Mouse (Mus musculus): Measurements from ENCODE around the gene Alpk1. TPM values are rescaled to one million over a fixed set of nuclear protein-coding genes. Genes with fewer than 3 reads are reported as not detected.

The Alpk1 gene
- polyA plus RNA-seq, 1 experiment from 2014 or later, result 1.1 TPM

GRCm38 (mm10) chr3:127705139-127705514 is 75.2 kb downstream of the Alpk1 start:
- peaks cover 64% of the 10 kb centered on the region for H3K27me3 ChIP-seq
- no peak overlapping the region for H3K9ac ChIP-seq
- ATAC-seq, result peak; percentile 11; the same call in 1 of the 2 replicates
- 39% methylated on average over 11 of the region's 11 CpGs for WGBS
- peaks cover 45% of the 10 kb centered on the region for H3K4me1 ChIP-seq
- H3K27ac ChIP-seq, result peak overlapping the region; percentile 92
- peak overlapping the region; percentile 26 for H3K4me3 ChIP-seq
- peaks cover 7% of the 10 kb centered on the region for H3K9me3 ChIP-seq (replicated peaks)
- H3K4me2 ChIP-seq, result peak overlapping the region; percentile 56
- no peaks in the 10 kb centered on the region for H3K36me3 ChIP-seq (ENCODE audit: poor library complexity, severe bottlenecking)

DNA sequence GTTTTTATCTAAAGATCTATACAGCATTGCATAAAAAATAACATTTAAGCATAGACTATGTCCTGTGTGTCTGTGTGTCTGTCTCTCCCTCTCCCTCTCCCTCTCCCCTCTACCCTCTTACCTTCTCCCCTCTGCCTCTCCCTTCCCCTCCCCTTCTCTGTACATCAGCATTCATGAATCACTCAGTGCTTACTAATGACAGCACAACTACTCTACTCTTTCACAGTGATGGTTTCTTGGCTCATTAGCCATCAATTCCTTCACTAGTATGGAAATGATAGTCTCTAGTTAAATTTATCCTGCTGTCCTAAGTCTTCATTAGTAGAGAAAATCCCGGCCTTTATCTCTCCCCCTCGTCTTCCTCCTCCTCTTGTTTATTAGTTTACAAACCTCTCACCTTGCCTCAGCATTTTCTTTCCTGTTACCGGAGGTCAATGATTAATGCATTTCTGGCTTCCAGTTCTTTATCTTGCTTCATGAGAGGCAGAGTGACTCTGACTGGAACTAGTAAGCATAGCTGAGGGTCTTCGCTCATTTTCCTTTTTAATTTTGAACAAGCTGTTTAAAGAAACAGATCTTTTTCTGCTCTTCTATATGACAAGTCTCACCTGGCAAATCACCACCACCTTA is 79.0 kb downstream of the Alpk1 start:
- Histone ChIP-seq H3K36me3 (ENCODE audit: poor library complexity, severe bottlenecking) (no peaks in the 10 kb centered on the region), H3K9me3 (replicated peaks) (peaks cover 7% of the 10 kb centered on the region), H3K9ac (no peak overlapping the region), H3K27ac (peak overlapping the region; percentile 36; the same call in 1 of the 2 replicates), H3K4me1 (peaks cover 43% of the 10 kb centered on the region), H3K27me3 (peaks cover 78% of the 10 kb centered on the region), H3K4me2 (no peak overlapping the region), H3K4me3 (no peak overlapping the region)
- ATAC-seq, result no peak
- 51% methylated on average over 4 of the region's 4 CpGs for WGBS

- no peak overlapping the region for H3K4me2 ChIP-seq
- peaks cover 75% of the 10 kb centered on the region for H3K27me3 ChIP-seq
- H3K36me3 ChIP-seq (ENCODE audit: poor library complexity, severe bottlenecking), result no peaks in the 10 kb centered on the region
- ATAC-seq, result no peak
- WGBS, result 77% methylated on average over 5 of the region's 5 CpGs
- peak overlapping the region; percentile 17; the same call in 1 of the 2 replicates for H3K27ac ChIP-seq
- peaks cover 53% of the 10 kb centered on the region for H3K4me1 ChIP-seq
- no peak overlapping the region for H3K4me3 ChIP-seq
- H3K9ac ChIP-seq, result no peak overlapping the region
- no peaks in the 10 kb centered on the region for H3K9me3 ChIP-seq (replicated peaks)
Measured at GRCm38 (mm10) chr3:127698636-127699035, 81.7 kb downstream of the Alpk1 start.

- peaks cover 73% of the 10 kb centered on the region for H3K27me3 ChIP-seq
- no peak overlapping the region for H3K4me3 ChIP-seq
- WGBS, result 37% methylated on average over 11 of the region's 11 CpGs
- H3K4me1 ChIP-seq, result peaks cover 51% of the 10 kb centered on the region
- no peak overlapping the region for H3K9ac ChIP-seq
- ATAC-seq, result peak; percentile 46
- H3K9me3 ChIP-seq (replicated peaks), result no peaks in the 10 kb centered on the region
- peak overlapping the region; percentile 68 for H3K27ac ChIP-seq
- peak overlapping the region; percentile 75; the same call in 1 of the 2 replicates for H3K4me2 ChIP-seq
- peaks cover 4% of the 10 kb centered on the region; the same call in 1 of the 2 replicates for H3K36me3 ChIP-seq (ENCODE audit: poor library complexity, severe bottlenecking)
Measured at GRCm38 (mm10) chr3:127696541-127696940, 83.8 kb downstream of the Alpk1 start.

GRCm38 (mm10) chr3:127694802-127695771 is 85.2 kb downstream of the Alpk1 start:
- peaks cover 8% of the 10 kb centered on the region; the same call in 1 of the 2 replicates for H3K36me3 ChIP-seq (ENCODE audit: poor library complexity, severe bottlenecking)
- peak overlapping the region; percentile 73 for H3K9ac ChIP-seq
- ATAC-seq, result peak; percentile 84
- peaks cover 67% of the 10 kb centered on the region for H3K27me3 ChIP-seq
- WGBS, result 2% methylated on average over 43 of the region's 43 CpGs
- peaks cover 41% of the 10 kb centered on the region for H3K4me1 ChIP-seq
- H3K9me3 ChIP-seq (replicated peaks), result 0 out of 2 replicates have a peak, but pooled peaks cover 4% of the 10 kb centered on the region
- H3K4me2 ChIP-seq, result peak overlapping the region; percentile 75
- peak overlapping the region; percentile 34 for H3K4me3 ChIP-seq
- H3K27ac ChIP-seq, result peak overlapping the region; percentile 92

GRCm38 (mm10) chr3:127691230-127691629 is 89.1 kb downstream of the Alpk1 start:
- no peak for ATAC-seq

DNA sequence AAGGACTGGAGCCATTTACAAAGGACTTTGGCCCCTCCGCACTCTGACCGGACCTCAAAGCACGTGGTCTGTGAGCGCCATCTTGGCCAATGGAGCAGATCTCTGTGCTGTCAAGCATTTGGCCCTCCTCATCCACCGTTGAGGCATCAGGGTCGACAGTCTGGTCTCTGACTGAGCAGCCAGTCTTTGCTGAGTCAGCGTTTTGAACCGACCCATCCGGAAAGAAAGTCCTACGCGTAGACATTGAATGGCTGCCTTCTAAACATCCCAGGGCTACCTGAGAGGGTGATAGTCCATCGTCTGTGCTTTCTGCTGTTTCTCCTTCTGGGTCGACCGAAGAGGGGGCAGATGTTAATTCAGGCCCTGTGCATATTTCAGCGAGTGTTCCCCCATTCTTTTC is 100.6 kb downstream of the Alpk1 start:
- Histone ChIP-seq H3K4me1 (no peaks in the 10 kb centered on the region), H3K4me3 (no peak overlapping the region), H3K27ac (no peak overlapping the region), H3K9ac (no peak overlapping the region), H3K9me3 (replicated peaks) (no peaks in the 10 kb centered on the region), H3K36me3 (ENCODE audit: poor library complexity, severe bottlenecking) (peaks cover 11% of the 10 kb centered on the region; the same call in 1 of the 2 replicates), H3K27me3 (no peaks in the 10 kb centered on the region; the same call in 1 of the 2 replicates), H3K4me2 (no peak overlapping the region)
- WGBS, result 90% methylated on average over 15 of the region's 15 CpGs
- ATAC-seq, result no peak

More at GRCm38 (mm10) chr3:127691230-127691629, 89.1 kb downstream of the Alpk1 start:
- Histone ChIP-seq H3K36me3 (ENCODE audit: poor library complexity, severe bottlenecking) (peaks cover 8% of the 10 kb centered on the region; the same call in 1 of the 2 replicates), H3K4me3 (no peak overlapping the region), H3K4me2 (no peak overlapping the region), H3K4me1 (peaks cover 29% of the 10 kb centered on the region), H3K9ac (no peak overlapping the region), H3K9me3 (replicated peaks) (0 out of 2 replicates have a peak, but pooled peaks cover 4% of the 10 kb centered on the region), H3K27me3 (peaks cover 39% of the 10 kb centered on the region), H3K27ac (no peak overlapping the region)
- WGBS, result 86% methylated on average over 4 of the region's 4 CpGs

DNA sequence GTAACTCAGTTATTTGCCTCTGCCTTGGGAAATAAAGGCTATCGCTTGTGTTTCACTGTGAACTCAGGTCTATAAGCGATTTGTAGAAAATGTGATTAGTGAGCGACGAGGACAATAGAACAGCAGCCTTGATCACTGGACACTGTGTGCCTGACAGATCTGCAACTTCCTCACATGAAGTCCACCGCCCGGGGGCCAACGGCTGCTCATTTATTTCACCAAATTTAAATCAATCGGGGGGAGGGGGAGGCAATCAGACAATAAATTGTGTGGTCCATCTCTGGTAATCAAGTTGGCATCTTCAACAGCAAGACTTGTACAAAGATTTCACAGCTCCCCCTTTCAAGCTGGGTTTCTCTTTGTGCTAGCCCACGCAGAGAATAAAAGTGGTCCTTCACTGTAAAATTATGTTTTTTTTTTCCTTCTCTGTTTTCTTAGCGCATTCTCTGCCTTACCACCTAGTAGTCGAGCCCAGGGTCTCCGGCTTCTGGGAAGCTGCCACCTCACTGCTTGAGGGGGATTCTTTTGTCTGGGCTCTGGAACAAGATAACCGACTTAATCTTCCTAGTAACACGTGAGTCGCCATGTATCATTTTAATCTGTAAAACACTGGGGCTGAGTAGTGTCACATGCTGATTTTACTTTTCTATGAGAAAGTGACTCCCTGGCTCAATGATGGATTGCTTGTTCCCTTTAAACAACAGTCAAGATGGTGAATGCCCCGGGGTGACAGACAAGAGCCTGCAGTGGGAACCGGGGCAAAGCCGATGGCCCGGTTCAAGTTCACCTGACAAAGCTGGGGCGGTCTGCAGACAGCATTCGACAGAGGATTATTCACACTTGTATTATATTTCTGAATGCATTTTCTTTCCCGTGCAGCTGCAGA is 118.4 kb downstream of the Alpk1 start:
- WGBS, result 13% methylated on average over 22 of the region's 22 CpGs
- H3K27ac ChIP-seq, result peak overlapping the region; percentile 58
- peaks cover 18% of the 10 kb centered on the region for H3K27me3 ChIP-seq
- no peaks in the 10 kb centered on the region for H3K9me3 ChIP-seq (replicated peaks)
- H3K4me3 ChIP-seq, result no peak overlapping the region
- H3K36me3 ChIP-seq (ENCODE audit: poor library complexity, severe bottlenecking), result no peaks in the 10 kb centered on the region
- peak; percentile 45; the same call in 1 of the 2 replicates for ATAC-seq
- H3K9ac ChIP-seq, result peak overlapping the region; percentile 10
- peaks cover 23% of the 10 kb centered on the region for H3K4me1 ChIP-seq
- peak overlapping the region; percentile 38 for H3K4me2 ChIP-seq

DNA sequence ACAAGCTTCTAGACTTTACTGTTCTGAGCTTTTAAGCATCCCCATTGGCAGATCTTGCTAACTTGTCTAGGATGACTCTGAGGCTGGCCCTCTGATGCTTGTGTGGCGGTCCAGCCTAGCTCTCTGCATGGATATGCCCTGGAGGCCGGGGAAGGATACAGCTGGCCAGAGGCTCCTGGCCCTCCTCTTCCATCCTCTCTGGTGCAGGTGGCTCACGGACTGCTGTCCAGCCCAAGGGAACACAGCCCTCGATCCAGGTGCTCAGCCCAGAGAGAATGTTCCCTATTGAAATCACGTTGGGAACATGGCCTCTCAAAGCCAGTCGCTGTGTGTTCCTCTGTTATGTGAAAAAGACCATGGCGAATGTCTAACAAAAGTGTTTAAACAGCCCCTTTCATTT is 119.6 kb downstream of the Alpk1 start:
- WGBS, result 68% methylated on average over 7 of the region's 7 CpGs
- ATAC-seq, result no peak
- peaks cover 23% of the 10 kb centered on the region for H3K4me1 ChIP-seq
- H3K36me3 ChIP-seq (ENCODE audit: poor library complexity, severe bottlenecking), result no peaks in the 10 kb centered on the region
- H3K4me3 ChIP-seq, result no peak overlapping the region
- H3K9ac ChIP-seq, result no peak overlapping the region
- no peaks in the 10 kb centered on the region for H3K9me3 ChIP-seq (replicated peaks)
- peaks cover 18% of the 10 kb centered on the region for H3K27me3 ChIP-seq
- H3K4me2 ChIP-seq, result no peak overlapping the region
- no peak overlapping the region for H3K27ac ChIP-seq

DNA sequence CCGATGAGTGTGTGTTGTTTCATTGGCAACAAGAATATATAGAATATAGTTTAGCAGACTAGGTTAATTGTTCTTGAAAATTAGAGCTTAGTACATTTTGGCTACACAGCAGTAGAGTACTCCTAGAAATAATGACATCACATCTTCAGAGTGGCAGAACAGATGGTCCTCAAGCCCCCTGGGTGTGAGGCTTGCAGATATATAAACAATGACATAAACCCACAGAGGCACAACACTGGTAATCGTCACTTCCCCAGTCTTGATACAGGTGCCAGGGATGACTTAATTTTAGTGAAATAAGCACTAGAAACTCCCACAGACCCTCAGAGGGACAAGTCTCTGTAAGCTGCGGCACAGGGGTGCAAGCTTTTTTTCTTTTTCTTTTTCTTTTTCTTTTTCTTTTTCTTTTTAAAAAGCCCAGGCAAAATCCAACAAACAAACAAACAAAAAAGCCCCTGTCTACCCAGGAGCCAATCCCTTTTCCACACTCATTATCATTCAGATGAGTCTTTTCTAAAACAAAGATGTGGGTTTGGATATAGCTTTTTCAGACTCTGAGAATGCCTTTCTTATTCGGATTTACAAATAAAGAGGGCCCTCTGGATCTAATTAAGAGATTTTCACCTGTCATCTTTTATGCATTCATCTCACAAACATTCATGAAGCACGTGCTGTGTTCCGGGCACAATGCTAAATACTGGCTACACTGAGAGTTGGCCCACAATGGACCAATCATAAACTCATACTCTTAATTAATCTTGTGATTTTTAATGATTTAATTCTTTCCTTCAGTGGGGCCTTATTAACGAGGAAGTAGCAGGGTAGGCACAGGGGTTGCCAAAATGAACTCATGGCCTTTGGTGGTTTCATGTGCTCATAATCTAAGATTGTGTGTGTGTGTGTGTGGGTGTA is 128.3 kb downstream of the Alpk1 start:
- no peak overlapping the region for H3K4me2 ChIP-seq
- no peak overlapping the region for H3K4me3 ChIP-seq
- peaks cover 15% of the 10 kb centered on the region for H3K27me3 ChIP-seq
- ATAC-seq, result peak; percentile 92
- no peak overlapping the region for H3K9ac ChIP-seq
- 14% methylated on average over 7 of the region's 7 CpGs for WGBS
- peaks cover 13% of the 10 kb centered on the region; the same call in 1 of the 2 replicates for H3K4me1 ChIP-seq
- H3K36me3 ChIP-seq (ENCODE audit: poor library complexity, severe bottlenecking), result no peaks in the 10 kb centered on the region
- no peaks in the 10 kb centered on the region for H3K9me3 ChIP-seq (replicated peaks)
- peak overlapping the region; percentile 87 for H3K27ac ChIP-seq

Measured in forebrain, embryonic 13.5 days (tissue).